Mouse (Mus musculus) ovary, postnatal 36 days (tissue): ENCODE results near the gene Map3k14.
"Not testable (repeated sequence)": the region's sequence is repeated elsewhere in the genome, so short reads cannot be mapped to it uniquely, and the experiment has no call there.

ENCODE experiments used
- DNase-seq: peaks from one replicate; pipeline ENCODE4 v3.0.0; 2022; ENCODE audit warnings: low spot score, mixed read lengths

Map3k14 gene

DNA sequence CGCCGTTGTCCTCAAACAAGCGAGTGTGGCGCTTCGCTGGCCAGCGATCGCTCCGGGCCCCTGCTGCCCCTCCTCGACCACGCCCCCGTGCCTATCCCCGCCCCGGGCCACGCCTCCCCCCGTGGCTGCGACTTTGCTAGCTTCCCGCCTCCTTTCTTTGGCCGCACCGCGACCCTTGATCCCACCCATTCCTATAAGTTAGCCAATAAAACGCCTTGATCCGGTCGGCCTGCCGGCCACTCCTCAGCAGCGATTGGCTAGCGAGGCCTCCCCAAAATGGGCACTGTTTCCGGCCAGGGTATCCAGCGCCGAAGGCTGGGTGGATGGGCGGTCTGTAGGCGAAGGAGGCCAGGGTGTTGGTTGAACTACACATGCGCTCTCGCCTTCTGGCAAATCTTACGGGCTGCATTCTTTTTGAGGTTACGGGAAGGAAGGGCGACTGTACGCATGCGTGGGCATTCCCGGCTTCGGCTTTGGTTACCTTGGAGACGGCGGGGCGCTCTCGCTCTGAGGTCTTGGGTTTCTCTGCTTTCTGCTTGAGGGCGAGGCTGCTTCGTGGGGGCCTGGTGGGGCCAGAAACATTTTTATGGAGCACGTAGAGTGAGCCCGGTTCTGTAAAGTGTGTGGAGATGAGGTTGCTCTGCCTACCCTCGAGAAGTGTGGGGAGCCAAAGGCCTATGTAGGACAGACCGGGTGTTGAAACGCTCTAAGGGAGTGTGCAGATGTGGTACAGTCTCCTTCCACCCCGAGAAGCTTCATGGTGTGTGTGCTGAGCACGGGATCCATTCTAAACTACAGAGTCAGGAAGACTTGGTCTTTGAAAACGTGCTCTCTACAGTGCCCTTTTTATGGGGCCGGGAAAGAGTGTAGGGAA lies at the start of gene Map3k14:
Map3k14 (minus strand) TSS at position 127 of the 874 bp plus-strand sequence.
- peak; percentile 100 for DNase-seq

DNA sequence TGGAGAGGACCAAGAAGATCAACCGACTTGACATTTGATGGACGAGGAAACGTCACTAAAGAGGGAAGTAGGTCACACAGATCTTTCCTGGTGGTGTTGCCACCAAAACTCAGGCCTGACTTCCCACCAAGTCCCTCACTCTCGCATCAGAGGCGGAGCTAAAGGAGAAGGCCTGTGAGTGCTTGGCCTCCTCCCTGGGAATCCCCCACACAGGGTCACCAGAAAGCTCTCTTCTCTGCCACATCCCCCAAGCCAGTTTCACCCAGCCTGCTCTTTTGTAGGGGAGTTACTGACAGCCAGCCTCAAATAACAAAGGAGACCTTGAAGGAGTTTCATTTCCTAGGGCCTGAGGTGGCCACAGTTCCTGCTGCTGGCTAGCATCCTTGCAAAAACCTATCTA lies 48.1 kb upstream of the Map3k14 start:
- no peak for DNase-seq

DNA sequence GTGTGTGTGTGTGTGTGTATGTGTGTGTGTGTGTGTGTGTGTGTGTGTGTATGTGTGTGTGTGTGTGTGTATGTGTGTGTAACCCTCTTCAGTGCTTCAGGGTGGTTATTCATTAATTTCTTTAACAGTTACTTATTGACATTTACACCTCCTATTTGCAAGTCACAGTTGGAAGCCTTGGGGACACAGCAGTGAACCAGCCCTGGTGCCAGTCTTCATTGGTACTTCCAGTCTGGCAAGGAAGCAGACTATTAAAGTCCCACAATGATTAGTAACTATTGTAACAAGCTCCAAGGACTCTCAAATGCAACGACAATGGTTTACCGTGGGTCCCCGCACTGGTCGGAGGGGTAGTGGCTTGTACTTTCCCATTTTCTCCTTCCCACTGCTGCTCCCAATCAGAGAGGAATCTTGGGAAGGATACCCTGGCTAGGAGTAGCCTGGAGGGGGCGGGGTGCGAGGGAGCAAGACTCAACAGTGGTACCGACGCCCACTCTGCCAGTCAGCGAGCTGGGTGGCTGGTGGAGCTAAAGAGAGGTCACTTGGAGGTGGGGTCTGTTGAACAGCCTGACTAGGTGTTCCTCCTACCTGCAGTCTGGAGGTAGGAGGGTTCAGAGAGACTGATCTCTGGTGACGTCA lies 47.6 kb upstream of the Map3k14 start:
- no peak for DNase-seq

DNA sequence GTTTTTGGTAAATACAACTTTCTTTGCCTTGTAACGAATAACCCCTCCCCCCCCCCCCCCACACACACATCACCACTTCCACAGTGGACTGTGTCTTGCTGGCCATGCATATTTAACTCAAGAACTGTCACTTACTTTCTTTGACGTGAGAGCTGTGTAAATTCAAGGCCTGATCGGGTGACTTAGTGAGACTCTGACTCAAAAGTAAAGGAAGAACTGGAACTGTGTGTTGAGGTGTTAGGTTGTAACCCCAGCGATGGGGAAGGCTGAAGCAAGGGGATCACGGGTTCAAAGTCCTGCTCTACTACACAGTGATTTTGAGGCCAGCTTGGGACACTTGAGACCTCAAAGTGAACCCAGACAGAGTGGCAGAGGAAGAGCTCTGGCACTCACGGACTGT lies 46.3 kb upstream of the Map3k14 start:
- no peak for DNase-seq

DNA sequence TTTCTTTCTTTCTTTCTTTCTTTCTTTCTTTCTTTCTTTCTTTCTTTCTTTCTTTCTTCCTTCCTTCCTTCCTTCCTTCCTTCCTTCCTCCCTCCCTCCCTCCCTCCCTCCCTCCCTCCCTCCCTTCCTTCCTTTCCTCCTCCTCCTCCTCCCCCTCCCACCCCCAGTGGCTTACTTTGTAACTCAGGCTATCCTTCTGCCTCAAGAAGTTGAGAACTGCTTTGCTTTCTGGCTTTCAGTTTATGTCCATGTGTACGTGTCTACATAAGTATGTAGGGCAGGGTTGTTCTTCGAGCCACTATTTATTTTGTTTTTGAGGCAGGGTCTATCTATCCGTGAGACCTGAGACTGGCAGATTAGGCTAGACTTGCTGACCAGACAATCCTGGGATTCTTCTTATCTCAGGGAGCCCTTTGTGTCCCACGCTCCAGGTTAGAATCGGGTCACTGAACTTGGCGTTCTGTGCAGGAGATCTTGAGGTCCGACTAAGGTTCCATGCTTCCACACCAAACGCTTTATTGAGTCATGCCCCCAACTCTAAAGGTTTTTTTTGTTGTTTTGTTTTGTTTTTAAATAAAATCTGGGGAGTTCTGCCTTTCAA lies 45.5 kb upstream of the Map3k14 start:
- DNase-seq = no peak

DNA sequence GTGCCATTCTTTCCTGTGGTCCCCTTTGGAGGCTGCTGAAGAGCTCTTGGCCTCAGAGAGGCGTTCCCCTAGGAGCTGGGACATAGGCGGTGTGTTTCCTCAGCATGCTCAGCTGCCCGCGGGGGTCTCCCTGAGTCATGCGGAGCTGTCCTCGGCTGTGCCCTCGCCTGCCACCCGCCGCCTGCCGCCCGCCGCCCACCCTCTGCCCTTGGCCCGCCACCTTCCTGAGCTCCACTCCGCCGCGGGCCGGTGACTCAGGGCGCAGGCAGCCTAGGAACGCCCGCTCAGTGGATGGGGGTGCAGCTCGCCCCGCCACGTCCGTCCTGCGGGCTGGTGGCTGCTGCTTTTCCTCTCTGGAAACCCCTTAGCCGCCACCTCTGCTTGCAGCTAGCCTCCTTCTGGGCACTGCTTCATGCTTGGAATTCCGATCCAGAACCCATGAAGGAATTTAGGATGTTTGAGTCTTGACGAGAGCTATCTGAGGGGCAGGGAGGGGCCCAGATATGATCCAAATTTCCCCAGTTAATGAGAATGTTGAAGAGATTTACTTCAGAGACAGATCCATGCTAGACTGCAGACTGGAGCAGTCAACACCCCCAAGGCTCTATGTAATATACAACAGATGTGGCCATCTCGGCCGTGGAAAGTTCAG lies 44.8 kb upstream of the Map3k14 start:
- DNase-seq = peak; percentile 70

DNA sequence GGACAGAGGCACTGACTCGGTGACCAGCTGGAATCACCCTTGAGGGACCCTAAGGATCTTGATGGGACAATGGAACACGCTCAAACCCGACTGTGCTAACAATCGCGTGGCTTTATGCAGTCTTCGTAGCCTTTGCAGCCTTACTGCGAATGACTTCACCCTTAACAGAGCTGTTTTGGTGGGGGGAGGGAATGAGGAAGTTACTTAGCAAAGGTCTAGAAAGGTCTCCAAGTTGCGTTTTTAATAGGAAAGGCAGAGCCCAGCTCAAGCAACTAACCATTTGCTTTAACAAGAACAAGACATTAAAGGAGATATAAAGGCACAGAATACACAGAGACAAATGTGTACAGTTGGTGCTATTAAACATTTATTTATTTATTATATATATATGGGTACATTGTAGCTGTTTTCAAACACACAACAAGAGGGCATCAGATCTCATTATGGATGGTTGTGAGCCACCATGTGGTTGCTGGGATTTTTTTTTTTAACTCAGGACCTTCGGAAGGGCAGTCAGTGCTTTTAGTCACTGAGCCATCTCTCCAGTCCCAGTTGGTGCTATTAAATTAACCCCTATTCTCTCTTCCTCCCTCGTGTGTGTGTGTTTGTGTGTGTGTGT lies 42.8 kb upstream of the Map3k14 start:
- DNase-seq = no peak

DNA sequence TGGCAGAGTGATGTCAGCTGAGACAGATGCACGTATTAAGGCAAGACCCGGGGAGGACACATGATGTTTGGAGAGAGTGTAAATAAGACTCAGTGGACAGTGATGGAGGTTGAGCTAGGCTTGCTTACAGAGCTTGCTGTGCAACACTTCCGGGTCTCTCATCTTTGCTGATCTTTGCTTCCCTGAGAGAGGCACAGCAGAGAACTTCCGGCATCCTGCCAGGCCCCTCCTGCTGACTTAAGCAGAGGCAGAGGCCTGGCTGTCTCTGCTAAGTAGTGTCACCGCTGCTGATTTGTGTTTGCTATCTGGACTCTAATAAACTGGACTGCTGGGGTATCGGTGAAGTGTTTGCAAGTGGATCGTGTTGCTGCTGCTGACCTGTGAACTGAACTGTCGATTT lies 40.6 kb upstream of the Map3k14 start:
- DNase-seq = no peak

DNA sequence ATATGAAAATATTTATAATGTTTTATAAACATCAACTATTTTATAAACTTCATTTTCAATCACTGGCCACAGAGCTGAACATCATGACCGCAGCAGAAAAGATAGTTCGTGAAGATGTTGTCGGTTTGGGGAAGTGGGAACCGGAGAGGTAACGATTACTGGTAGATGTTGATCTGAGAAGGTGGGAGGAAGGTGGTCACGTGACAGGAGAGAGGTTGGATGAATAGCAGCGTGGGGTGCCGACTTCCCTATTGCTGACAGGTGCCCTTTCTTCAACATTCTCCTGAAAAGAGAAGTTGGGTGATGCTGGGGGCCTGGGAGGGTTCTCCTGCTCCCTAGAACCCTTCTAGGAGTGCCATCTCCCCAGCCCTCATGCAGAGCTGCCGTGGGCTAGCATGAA lies 37.3 kb upstream of the Map3k14 start:
- DNase-seq = no peak

DNA sequence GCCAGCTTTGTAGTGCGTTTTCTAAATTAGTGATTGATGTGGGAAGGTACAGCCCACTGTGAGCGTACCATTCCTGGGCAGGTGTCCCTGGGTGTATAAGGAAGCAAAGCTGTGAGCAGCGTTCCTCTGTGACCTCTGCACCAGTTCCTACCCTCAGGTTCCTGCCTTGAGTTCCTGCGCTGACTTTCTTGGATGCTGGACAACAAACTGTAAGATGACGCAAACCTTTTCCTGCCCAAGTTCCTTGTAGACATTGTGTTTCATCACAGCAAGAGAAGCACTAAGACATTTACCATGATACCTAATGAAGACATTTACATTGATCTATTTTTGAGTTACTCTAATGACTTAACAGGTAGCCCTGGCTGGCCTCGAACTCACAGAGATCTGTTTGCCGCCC lies 27.5 kb upstream of the Map3k14 start:
- DNase-seq = no peak

DNA sequence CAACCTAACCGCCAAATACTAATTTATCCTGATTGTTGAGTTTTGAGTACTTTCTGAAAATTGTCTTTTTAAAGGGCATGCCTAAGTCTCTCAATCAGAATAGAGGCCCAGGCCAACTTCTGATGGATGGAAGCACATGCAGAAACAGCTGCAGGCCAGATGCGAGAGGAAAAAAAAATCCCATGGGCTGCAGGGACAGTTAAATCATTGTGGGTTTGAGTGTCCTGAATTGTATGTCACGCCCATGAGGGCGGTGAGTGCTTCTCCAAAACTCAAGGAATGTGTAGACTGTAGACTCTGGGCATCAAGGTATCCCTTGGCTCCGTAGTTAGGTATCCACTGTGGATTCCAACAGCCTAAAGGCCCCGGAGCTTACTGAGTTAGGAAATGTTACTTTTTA lies 26.8 kb upstream of the Map3k14 start:
- no peak for DNase-seq

DNA sequence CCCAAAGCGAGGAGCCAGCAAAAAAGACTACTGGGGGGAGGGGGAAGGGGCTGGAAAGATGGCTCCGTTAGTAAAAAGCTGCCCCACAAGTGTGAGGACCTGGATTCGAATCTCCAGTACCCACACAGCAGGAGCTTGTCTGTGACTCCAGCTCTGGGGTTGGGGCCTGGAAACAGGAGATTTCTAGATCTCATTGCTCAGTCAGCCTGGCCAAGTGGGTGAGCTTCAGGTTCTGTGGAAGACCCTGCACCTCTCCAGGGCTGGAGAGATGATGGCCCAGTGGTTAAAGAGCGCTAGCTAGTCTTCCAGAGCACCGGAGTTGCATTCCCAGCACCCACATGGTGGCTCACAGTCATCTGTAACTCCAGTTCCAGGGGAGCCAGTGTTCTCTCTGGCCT lies 25.6 kb upstream of the Map3k14 start:
- DNase-seq = no peak

DNA sequence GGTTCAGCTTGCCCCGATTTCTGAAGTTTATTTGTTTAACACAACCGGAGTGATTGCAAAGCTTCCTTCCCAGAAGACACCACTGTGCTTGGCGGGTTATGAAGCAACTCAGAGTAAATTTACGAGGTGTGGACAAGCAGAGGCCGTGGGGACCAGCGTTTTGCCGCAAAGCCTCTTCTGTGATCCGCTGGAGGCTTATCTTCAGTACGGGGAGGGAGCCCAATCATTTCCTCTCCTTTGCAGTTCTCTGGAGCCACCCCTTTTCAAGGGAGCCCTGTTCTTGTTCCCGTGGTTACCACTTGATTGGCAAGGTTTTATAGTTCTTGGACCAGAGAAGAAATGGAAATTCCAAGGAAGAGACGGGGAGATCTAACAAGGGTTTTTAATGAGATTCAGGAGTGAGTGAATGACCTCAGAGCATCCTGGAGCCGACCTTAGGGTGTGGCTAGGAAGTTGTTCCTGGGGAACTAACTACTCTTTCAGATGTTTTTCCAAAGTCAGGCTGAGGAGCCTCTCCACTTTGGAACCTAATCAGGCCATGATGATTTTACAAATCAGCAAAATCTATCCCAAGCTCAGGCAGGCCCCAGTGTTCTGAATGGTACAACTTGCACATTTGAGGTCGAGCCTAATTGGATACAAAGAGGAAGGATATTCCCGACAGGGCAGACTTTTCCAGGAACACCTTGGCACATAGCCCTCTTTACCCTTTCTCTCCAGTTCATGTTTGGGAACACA lies 25.0 kb upstream of the Map3k14 start:
- DNase-seq = no peak

DNA sequence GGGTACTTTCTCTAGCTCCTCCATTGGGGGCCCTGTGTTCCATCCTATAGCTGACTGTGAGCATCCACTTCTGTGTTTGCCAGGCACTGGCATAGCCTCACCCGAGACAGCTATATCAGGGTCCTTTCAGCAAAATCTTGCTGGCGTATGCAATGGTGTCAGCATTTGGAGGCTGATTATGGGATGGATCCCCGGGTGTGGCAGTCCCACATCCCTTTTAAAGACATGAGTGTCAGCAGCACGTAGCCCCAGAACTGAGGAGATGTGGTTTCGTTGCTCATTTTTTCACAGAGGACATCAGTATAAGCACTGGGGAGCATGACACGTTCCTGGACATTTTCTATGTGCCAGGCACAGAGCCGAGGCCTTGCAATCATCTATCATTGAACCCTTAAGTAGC lies 23.6 kb upstream of the Map3k14 start:
- not testable (repeated sequence) for DNase-seq

DNA sequence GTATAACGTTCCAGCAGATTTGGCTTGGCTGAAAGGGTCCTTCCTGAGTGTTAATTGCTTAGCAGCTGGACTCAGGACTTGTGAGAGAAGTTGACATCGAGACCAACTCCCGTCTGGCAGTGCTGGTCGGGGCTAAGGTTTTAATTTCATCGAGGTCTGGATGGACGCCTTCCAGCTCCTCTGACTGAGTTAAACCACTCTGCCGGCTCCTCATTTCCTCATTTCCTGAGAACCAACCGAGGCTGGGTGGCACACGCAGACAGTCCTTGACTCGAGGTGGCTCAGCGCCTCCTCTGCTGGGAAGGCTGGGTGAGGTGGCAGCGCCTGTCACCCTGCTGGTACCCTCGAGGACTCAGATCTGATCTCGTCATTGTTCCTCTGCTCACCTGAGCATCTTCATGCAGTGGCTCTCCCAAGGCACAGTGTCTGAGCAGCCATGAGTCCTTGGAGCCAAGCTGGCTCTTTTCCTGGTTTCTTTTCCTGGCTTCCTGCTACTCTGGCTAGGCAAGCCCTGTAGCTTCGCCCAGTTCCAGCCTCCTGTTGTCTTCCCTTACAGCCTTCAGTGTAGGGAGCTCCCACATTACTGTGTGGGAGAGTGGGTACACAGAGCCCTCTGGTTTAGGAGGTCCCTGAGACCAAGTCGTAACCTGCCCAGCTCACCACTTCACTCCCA lies 21.2 kb upstream of the Map3k14 start:
- DNase-seq = no peak

DNA sequence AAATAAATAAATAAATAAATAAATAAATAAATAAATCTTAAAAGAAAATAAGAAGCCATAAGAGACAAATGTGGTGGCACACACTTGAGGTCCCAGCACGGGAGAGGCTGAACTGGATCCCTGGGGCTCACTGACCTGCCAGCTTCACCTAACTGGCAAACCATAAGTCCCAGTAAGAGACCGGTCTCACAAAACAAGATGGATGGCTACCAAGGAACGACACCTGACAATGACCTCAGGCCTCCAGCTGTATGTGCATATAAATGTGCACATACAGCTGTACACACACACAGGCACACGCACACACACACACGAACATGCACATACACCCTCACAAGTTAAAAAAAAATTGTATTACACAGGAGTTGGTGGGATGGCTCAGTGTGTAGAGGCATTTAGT lies 19.6 kb upstream of the Map3k14 start:
- DNase-seq = no peak

DNA sequence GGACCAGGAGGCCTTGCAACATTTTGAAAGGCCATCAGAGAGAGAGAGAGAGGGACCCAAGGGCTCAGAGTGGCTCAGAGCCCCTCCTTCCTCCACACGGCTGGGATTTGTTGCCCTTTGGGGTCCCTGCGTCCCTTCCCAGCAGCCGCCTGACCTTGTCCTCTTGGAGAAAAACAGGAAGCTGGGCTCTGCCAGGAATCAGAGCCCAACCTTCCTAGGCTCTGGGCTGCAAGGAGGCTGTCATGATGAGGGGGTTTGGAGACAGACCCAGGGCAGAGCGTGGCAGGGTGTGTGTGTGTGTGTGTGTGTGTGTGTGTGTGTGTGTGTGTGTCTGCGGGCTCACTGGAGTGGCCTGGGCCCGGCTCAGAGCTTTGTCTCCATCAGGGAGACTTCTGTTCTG lies 18.7 kb upstream of the Map3k14 start:
- DNase-seq = peak; percentile 54

DNA sequence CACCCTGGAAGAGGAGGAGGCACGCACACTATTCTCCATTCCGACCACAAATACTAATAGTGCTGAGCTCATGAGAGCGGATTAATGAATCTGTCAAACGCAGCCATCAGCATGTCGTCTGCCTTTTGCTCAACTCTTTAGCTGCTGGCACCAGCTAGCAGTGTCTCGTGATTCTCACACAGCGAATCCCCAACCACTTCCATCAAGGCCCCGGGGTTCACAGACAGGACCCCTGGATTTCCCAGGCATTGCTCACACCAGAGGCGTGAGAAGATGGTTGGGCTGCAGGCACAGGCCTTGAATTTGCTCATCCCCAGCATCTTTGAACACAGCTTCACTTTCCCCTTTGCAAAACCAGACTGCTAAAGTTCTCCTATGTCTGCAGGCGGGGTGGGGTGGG lies 18.0 kb upstream of the Map3k14 start:
- no peak for DNase-seq

DNA sequence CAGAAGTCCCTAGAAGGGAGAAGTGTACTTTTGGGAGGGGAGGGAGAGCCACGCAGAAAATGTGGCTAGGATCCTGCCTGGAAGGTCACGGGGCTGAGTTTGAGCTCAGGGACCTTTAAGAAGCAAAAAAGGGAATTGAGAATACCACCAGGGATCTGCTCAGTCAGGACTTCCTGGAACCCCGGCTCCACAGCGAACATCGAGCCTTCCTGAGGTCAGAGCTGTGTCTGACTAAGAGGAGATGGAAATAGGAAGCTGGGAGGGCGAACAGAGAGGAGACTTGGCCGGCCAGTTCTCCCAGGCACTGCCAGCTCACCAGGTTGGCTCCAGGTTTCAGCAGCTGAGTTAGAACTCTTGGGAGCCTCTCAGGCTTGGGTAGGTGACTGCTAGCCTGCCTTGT lies 14.5 kb upstream of the Map3k14 start:
- DNase-seq = no peak

DNA sequence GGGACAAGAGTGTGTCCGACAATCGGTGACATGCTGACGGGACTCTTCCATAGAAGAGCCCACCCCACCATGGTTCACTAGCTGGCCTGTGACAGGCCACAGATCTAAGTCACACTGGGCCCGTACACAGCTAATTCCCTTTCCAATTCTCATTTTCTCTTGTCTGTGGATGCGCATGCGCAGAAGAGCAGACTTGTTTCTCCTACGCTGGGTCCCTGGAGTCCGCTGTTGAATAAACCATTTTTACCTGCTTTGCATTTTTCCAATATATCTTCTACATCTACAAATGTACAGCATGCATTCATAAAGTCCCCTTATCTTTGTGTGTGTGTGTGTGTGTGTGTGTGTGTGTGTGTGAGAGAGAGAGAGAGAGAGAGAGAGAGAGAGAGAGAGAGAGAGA lies 9.2 kb upstream of the Map3k14 start:
- no peak for DNase-seq

DNA sequence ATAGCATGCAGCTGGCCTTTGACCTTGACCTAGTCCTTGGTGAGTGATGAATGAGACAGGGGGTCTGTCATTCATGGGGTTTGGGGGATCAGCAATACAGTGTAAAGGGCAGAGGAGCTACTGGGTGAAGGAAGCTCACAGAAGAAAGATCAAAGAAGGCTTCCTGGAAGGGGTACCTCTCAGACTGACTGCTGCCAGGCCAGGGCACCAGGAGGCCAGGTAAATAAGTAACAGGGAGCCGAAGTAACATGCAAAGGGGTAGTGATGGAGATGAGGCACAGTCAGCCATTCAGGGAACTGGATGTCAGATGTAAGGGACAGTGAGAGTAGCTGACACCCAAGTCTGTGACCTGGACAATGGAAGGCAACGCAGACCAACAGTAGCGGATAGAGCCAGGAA lies 5.6 kb upstream of the Map3k14 start:
- no peak for DNase-seq
